In genomic region chr9:21114190-21114589, GRCm38 (mm10) we compare ENCODE assay signal across 22 mouse cellular contexts.
"Had no signal": no experiment of that assay in that cellular context is flagged by ENCODE, and none has a peak within 500 bp of the region (broad histone marks: within the 10 kb centered on the region; RNA-seq: fewer than 3 reads in every experiment).

No protein-coding gene starts in this region.

- H3K4me1 ChIP-seq: kidney, embryonic 15.5 days; limb, embryonic 10.5 days; limb, embryonic 13.5 days; liver, embryonic 12.5 days; liver, embryonic 15.5 days; lung, embryonic 15.5 days; midbrain, embryonic 12.5 days; midbrain, embryonic 15.5 days; neural tube, embryonic 12.5 days; neural tube, embryonic 15.5 days had no signal

- H3K4me2 ChIP-seq: kidney, embryonic 15.5 days; limb, embryonic 13.5 days; liver, embryonic 12.5 days; liver, embryonic 15.5 days; lung, embryonic 15.5 days; midbrain, embryonic 12.5 days; midbrain, embryonic 15.5 days; neural tube, embryonic 12.5 days; neural tube, embryonic 15.5 days had no signal

- ATAC-seq: liver, embryonic 12.5 days; midbrain, embryonic 15.5 days had no signal

- H3K27me3 ChIP-seq: kidney, embryonic 15.5 days; limb, embryonic 13.5 days; liver, embryonic 12.5 days; liver, embryonic 15.5 days; lung, embryonic 15.5 days; midbrain, embryonic 12.5 days; midbrain, embryonic 15.5 days; neural tube, embryonic 12.5 days; neural tube, embryonic 15.5 days had no signal

- H3K27ac ChIP-seq: kidney, embryonic 15.5 days; limb, embryonic 10.5 days; limb, embryonic 13.5 days; liver, embryonic 12.5 days; liver, embryonic 15.5 days; lung, embryonic 15.5 days; macrophage; midbrain, embryonic 12.5 days; midbrain, embryonic 15.5 days; neural tube, embryonic 12.5 days; neural tube, embryonic 15.5 days; stomach, postnatal 0 days had no signal

- H3K9ac ChIP-seq: kidney, embryonic 15.5 days; limb, embryonic 13.5 days; liver, embryonic 12.5 days; liver, embryonic 15.5 days; lung, embryonic 15.5 days; midbrain, embryonic 12.5 days; midbrain, embryonic 15.5 days; neural tube, embryonic 12.5 days; neural tube, embryonic 15.5 days had no signal

- H3K4me3 ChIP-seq: kidney, embryonic 15.5 days; limb, embryonic 10.5 days; limb, embryonic 13.5 days; liver, embryonic 12.5 days; liver, embryonic 15.5 days; lung, embryonic 15.5 days; midbrain, embryonic 12.5 days; midbrain, embryonic 15.5 days; neural tube, embryonic 12.5 days; neural tube, embryonic 15.5 days had no signal

- DNase-seq: kidney, postnatal 10 days; kidney, postnatal 36 days; liver; lung, adult 18-20 months; right cerebral cortex, adult 18-20 months; right cerebral cortex, postnatal 14 days; right cerebral cortex, postnatal 4 days; thymus, adult 2 months; thymus, postnatal 14 days; thymus, postnatal 4 days had no signal

- H3K9me3 ChIP-seq: kidney, embryonic 15.5 days; limb, embryonic 10.5 days; limb, embryonic 13.5 days; liver, embryonic 12.5 days; liver, embryonic 15.5 days; lung, embryonic 15.5 days; midbrain, embryonic 12.5 days; midbrain, embryonic 15.5 days; neural tube, embryonic 12.5 days; neural tube, embryonic 15.5 days had no signal

- H3K36me3 ChIP-seq: kidney, embryonic 15.5 days; liver, embryonic 12.5 days; liver, embryonic 15.5 days; lung, embryonic 15.5 days; midbrain, embryonic 12.5 days; midbrain, embryonic 15.5 days; neural tube, embryonic 12.5 days had no signal
